Mouse (Mus musculus) left cerebral cortex, postnatal 4 days (tissue): ENCODE measurements around the gene Mmp24. TPM values are rescaled to one million over a fixed set of nuclear protein-coding genes. Genes with fewer than 3 reads are reported as not detected.
"Not testable (repeated sequence)": the region's sequence is repeated elsewhere in the genome, so short reads cannot be mapped to it uniquely, and the experiment has no call there.

Source experiments
- DNase-seq: peaks from one replicate; pipeline ENCODE4 v3.0.0-alpha.2; 2022
- intact Hi-C: fragments of 180-260 bp; cut with DNase I; formaldehyde crosslinking; loops from one replicate; pipeline ENCODE4 v1.15.1; 2025
- total RNA-seq, 2 experiments: library from RNA; stranded (reverse); gene quantifications; 2 replicates each; pipeline ENCODE4 v1.2.3; 2021

The Mmp24 gene
- 100 to 1,000 TPM; 110 to 114 TPM for total RNA-seq

GRCm38 (mm10) chr2:155774927-155775684, at the start of gene Mmp24:
Gene Mmp24 (plus strand): TSS chr2:155775342.
- intact Hi-C loops = no loop called here

GRCm38 (mm10) chr2:155726302-155726701, 48.8 kb upstream of the Mmp24 start:
- no peak for DNase-seq
- intact Hi-C loops = no loop called here

More at GRCm38 (mm10) chr2:155774927-155775684, at the start of gene Mmp24:
- no peak for DNase-seq

GRCm38 (mm10) chr2:155727764-155728395, 47.3 kb upstream of the Mmp24 start:
- DNase-seq = no peak
- intact Hi-C loops = no loop called here

GRCm38 (mm10) chr2:155728742-155729141, 46.4 kb upstream of the Mmp24 start:
- intact Hi-C loops = no loop called here
- no peak for DNase-seq

GRCm38 (mm10) chr2:155729158-155729645, 45.9 kb upstream of the Mmp24 start, which contains the start of gene Edem2:
Gene Edem2 (minus strand): TSS chr2:155729475.
- peak; percentile 91 for DNase-seq
- intact Hi-C loops = no loop called here

- no peak for DNase-seq
- intact Hi-C loops = no loop called here
These were observed 40.1 kb upstream of the Mmp24 start for GRCm38 (mm10) chr2:155735080-155735479.

GRCm38 (mm10) chr2:155735766-155736165, 39.4 kb upstream of the Mmp24 start, which contains the start of gene Gm17581:
Gene Gm17581 (minus strand): TSS chr2:155735866.
- intact Hi-C loops, DNase-seq: not testable (repeated sequence)

- DNase-seq = no peak
- intact Hi-C loops = no loop called here
These were observed 38.2 kb upstream of the Mmp24 start for GRCm38 (mm10) chr2:155736936-155737335.

- intact Hi-C loops = no loop called here
- DNase-seq = no peak
These were observed 37.3 kb upstream of the Mmp24 start for GRCm38 (mm10) chr2:155737803-155738202.

GRCm38 (mm10) chr2:155742211-155742610, 32.9 kb upstream of the Mmp24 start:
- DNase-seq = no peak
- intact Hi-C loops = no loop called here

- intact Hi-C loops = no loop called here
- DNase-seq = peak; percentile 21
These were observed 32.2 kb upstream of the Mmp24 start for GRCm38 (mm10) chr2:155742931-155743337.

- intact Hi-C loops = no loop called here
- DNase-seq = no peak
These were observed 31.8 kb upstream of the Mmp24 start for GRCm38 (mm10) chr2:155743351-155743750.

- DNase-seq = no peak
These were observed 29.7 kb upstream of the Mmp24 start for GRCm38 (mm10) chr2:155745487-155745886.

GRCm38 (mm10) chr2:155749394-155749793, 25.7 kb upstream of the Mmp24 start:
- no peak for DNase-seq

More at GRCm38 (mm10) chr2:155745487-155745886, 29.7 kb upstream of the Mmp24 start:
- intact Hi-C loops = no loop called here

GRCm38 (mm10) chr2:155751014-155751786, 23.9 kb upstream of the Mmp24 start, which contains the start of gene Procr:
Gene Procr (plus strand): TSS chr2:155751117.
- intact Hi-C loops = no loop called here
- DNase-seq = peak; percentile 5

More at GRCm38 (mm10) chr2:155749394-155749793, 25.7 kb upstream of the Mmp24 start:
- intact Hi-C loops = no loop called here

- DNase-seq = peak; percentile 57
- intact Hi-C loops = no loop called here
These were observed 19.4 kb upstream of the Mmp24 start for GRCm38 (mm10) chr2:155755746-155756145.

GRCm38 (mm10) chr2:155756855-155757566, 18.1 kb upstream of the Mmp24 start:
- intact Hi-C loops = no loop called here
- DNase-seq = no peak

GRCm38 (mm10) chr2:155764679-155765418, 10.3 kb upstream of the Mmp24 start:
- peak; percentile 82 for DNase-seq
- intact Hi-C loops = loop anchor here (2.0 to 10.0 kb wide), 4 partner anchors 68 to 470 kb away; partner anchors contain the start of genes Acss2 and Ggt7

- DNase-seq = no peak
- intact Hi-C loops = no loop called here
These were observed 1.5 kb upstream of the Mmp24 start for GRCm38 (mm10) chr2:155773664-155774063.
